Mouse (Mus musculus) naive thymus-derived CD4-positive, alpha-beta T cell, adult 5 months (primary cell): ENCODE data around the gene Trpm2. TPM values are rescaled to one million over a fixed set of nuclear protein-coding genes. Genes with fewer than 3 reads are reported as not detected.

Experiments
- polyA plus RNA-seq: library from polyadenylated mRNA; unstranded; fragments of 100-300 nt; shearing (Covaris generic); gene quantifications from one replicate; pipeline ENCODE4 v1.2.1, GENCODE M21; 2017

Gene Trpm2
- polyA plus RNA-seq = not detected

DNA sequence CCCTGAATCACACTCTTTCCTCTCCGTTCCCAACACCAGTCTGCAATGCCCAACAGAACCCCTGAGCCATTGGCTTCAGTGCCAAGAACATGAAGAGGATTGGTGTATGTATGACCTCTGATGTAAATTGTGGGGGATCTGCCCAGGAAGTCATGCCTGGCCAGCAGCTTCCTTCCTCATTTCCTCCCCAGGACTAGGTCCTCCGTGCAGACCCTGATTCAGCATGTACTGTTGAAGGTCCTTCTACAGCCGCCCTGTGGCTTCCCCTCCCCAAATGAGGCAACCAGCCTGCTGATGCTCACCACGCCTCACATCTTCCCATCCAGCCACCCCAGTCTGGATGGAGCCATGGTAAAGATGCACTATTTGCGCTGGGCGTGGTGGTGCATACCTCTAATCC, at the start of gene Trpm2:
Gene Trpm2 (minus strand): TSS at position 83 of the 400 bp plus-strand sequence.

GRCm38 (mm10) chr10:78009945-78010293, 39.6 kb upstream of the Trpm2 start, which contains the start of gene Pfkl:
Gene Pfkl (minus strand): TSS chr10:78010083.

GRCm38 (mm10) chr10:77978351-77979350, 8.3 kb upstream of the Trpm2 start, which contains the start of gene 1810043G02Rik:
Gene 1810043G02Rik (plus strand): TSS chr10:77978524.

GRCm38 (mm10) chr10:77902211-77902893, 68.0 kb downstream of the Trpm2 start, which contains the start of gene Lrrc3:
Gene Lrrc3 (minus strand): TSS chr10:77902536.

GRCm38 (mm10) chr10:77861675-77862074, 108.7 kb downstream of the Trpm2 start, which contains the start of gene Gm3285:
Gene Gm3285 (plus strand): TSS chr10:77861975.

Other genes with a start within 250 kb of the Trpm2 start
- not detected for gene Krtap12-1, start 250.0 kb downstream of the Trpm2 start, polyA plus RNA-seq
- not detected for gene Gm10100, start 244.1 kb downstream of the Trpm2 start, polyA plus RNA-seq
- gene Gm18596, start 227.9 kb downstream of the Trpm2 start, polyA plus RNA-seq = not detected
- gene Gm9736, start 219.2 kb downstream of the Trpm2 start, polyA plus RNA-seq = not detected
- not detected for gene Gm3233, start 210.9 kb downstream of the Trpm2 start, polyA plus RNA-seq
- gene Gm3238, start 199.2 kb downstream of the Trpm2 start, polyA plus RNA-seq = not detected
- gene Gm7138, start 193.6 kb downstream of the Trpm2 start, polyA plus RNA-seq = not detected
- not detected for gene Gm3250, start 188.0 kb downstream of the Trpm2 start, polyA plus RNA-seq
- gene Gm7137, start 182.4 kb downstream of the Trpm2 start, polyA plus RNA-seq = not detected
- gene Gm9639, start 175.5 kb downstream of the Trpm2 start, polyA plus RNA-seq = not detected
- gene Gm19668, start 171.4 kb downstream of the Trpm2 start, polyA plus RNA-seq = not detected
- gene Gm9507, start 158.7 kb downstream of the Trpm2 start, polyA plus RNA-seq = not detected
- not detected for gene Gm2696, start 155.9 kb downstream of the Trpm2 start, polyA plus RNA-seq
- not detected for gene Krtap10-4, start 143.5 kb downstream of the Trpm2 start, polyA plus RNA-seq
- not detected for gene Krtap10-10, start 134.6 kb downstream of the Trpm2 start, polyA plus RNA-seq
- not detected for gene Gm36176, start 123.8 kb downstream of the Trpm2 start, polyA plus RNA-seq
- gene Gm10318, start 117.7 kb downstream of the Trpm2 start, polyA plus RNA-seq = not detected
- not detected for gene Gm3285, start 108.6 kb downstream of the Trpm2 start, polyA plus RNA-seq
- 0.11 TPM for gene Lrrc3, start 68.0 kb downstream of the Trpm2 start, polyA plus RNA-seq
- 7.4 TPM for gene 1810043G02Rik, start 8.0 kb upstream of the Trpm2 start, polyA plus RNA-seq
- gene Pfkl, start 39.5 kb upstream of the Trpm2 start, polyA plus RNA-seq = 128 TPM
- not detected for gene Dnmt3l, start 71.4 kb upstream of the Trpm2 start, polyA plus RNA-seq
- gene Aire, start 73.0 kb upstream of the Trpm2 start, polyA plus RNA-seq = 0.22 TPM
- gene Icosl, start 98.7 kb upstream of the Trpm2 start, polyA plus RNA-seq = 2.9 TPM
- gene D10Jhu81e, start 199.2 kb upstream of the Trpm2 start, polyA plus RNA-seq = 37.6 TPM
- gene Pwp2, start 214.6 kb upstream of the Trpm2 start, polyA plus RNA-seq = 29.7 TPM